In genomic region chr2:65993371-65993770, GRCm38 (mm10) we compare ENCODE assay signal across 9 mouse cellular contexts.
A peak's percentile ranks its signal among the peaks of the same experiment; 100 is the strongest.
DNase-seq lines count a peak whose midpoint lies in the region; ATAC-seq and TF ChIP-seq lines count a peak whose summit lies in the region.
"Had no signal": no experiment of that assay in that cellular context is flagged by ENCODE, and none has a peak within 500 bp of the region (broad histone marks: within the 10 kb centered on the region; RNA-seq: fewer than 3 reads in every experiment).

No protein-coding gene starts in this region.

- H3K9ac ChIP-seq in forebrain, embryonic 12.5 days, result no peak overlapping the region
- no peak overlapping the region for H3K9ac ChIP-seq in kidney, postnatal 0 days (ENCODE audit: low read depth, low read length)
- H3K9ac ChIP-seq in neural tube, embryonic 14.5 days (replicated peaks; ENCODE audit: low read depth, low read length), result 0 out of 2 replicates have a peak overlapping the region, but pooled peaks have one; percentile 13
- H3K9ac ChIP-seq in heart, adult 2 months (ENCODE audit: low read depth, low read length), result no peak overlapping the region

- H3K27me3 ChIP-seq in forebrain, embryonic 12.5 days, result no peaks in the 10 kb centered on the region
- H3K27me3 ChIP-seq in kidney, postnatal 0 days (ENCODE audit: insufficient read depth, low read length), result no peaks in the 10 kb centered on the region
- H3K27me3 ChIP-seq in neural tube, embryonic 14.5 days (ENCODE audit: control insufficient read depth, insufficient read depth, low read length), result no peaks in the 10 kb centered on the region
- no peaks in the 10 kb centered on the region for H3K27me3 ChIP-seq in heart, adult 2 months (ENCODE audit: control insufficient read depth, insufficient read depth, low read length)

- no peaks in the 10 kb centered on the region for H3K9me3 ChIP-seq in forebrain, embryonic 12.5 days
- H3K9me3 ChIP-seq in kidney, postnatal 0 days (replicated peaks; ENCODE audit: low read length), result no peaks in the 10 kb centered on the region
- no peaks in the 10 kb centered on the region for H3K9me3 ChIP-seq in neural tube, embryonic 14.5 days (ENCODE audit: control insufficient read depth, low read length)

- H3K36me3 ChIP-seq in forebrain, embryonic 12.5 days (replicated peaks), result no peaks in the 10 kb centered on the region
- H3K36me3 ChIP-seq in kidney, postnatal 0 days (ENCODE audit: insufficient read depth, low read length), result no peaks in the 10 kb centered on the region
- H3K36me3 ChIP-seq in neural tube, embryonic 14.5 days (ENCODE audit: control insufficient read depth, insufficient read depth, low read length), result no peaks in the 10 kb centered on the region
- H3K36me3 ChIP-seq in heart, adult 2 months (ENCODE audit: control insufficient read depth, insufficient read depth, low read length), result no peaks in the 10 kb centered on the region

- DNase-seq in lung, postnatal 10 days, result peak; percentile 4
- no peak for DNase-seq in lung, postnatal 14 days
- peak; percentile 81 for DNase-seq in kidney, postnatal 0 days (ENCODE audit: low spot score)
- DNase-seq in thymus, postnatal 14 days, result no peak
- DNase-seq in adrenal gland, postnatal 36 days, result no peak
- no peak for DNase-seq in heart, adult 2 months

- no peak for TF ChIP-seq POLR2A in heart, adult 2 months (IDR thresholded peaks at IDR 0.05; ENCODE audit: insufficient read depth, low read depth, low read length)

- intact Hi-C loops in heart, adult 2 months (cut with DNase I), result no loop called here

- peak overlapping the region; percentile 76 for H3K27ac ChIP-seq in forebrain, embryonic 12.5 days
- H3K27ac ChIP-seq in kidney, postnatal 0 days, result no peak overlapping the region
- peak overlapping the region; percentile 83 for H3K27ac ChIP-seq in neural tube, embryonic 14.5 days (ENCODE audit: low read depth, low read length)
- H3K27ac ChIP-seq in heart, adult 2 months, result no peak overlapping the region

- 39% methylated on average over 14 of the region's 14 CpGs for WGBS in forebrain, embryonic 12.5 days
- WGBS in kidney, postnatal 0 days, result 29% methylated on average over 14 of the region's 14 CpGs
- WGBS in neural tube, embryonic 14.5 days, result 13% methylated on average over 14 of the region's 14 CpGs
- WGBS in heart, adult 2 months, result 67% methylated on average over 14 of the region's 14 CpGs

- TF ChIP-seq CTCF in kidney, postnatal 0 days (IDR thresholded peaks at IDR 0.05; ENCODE audit: low read depth), result no peak
- TF ChIP-seq CTCF in heart, adult 2 months (IDR thresholded peaks at IDR 0.05), result no peak

- H3K4me1 ChIP-seq in forebrain, embryonic 12.5 days, result peaks cover 42% of the 10 kb centered on the region
- no peaks in the 10 kb centered on the region for H3K4me1 ChIP-seq in kidney, postnatal 0 days (replicated peaks; ENCODE audit: insufficient read depth, low read length)
- H3K4me1 ChIP-seq in neural tube, embryonic 14.5 days (ENCODE audit: control insufficient read depth, insufficient read depth, low read length), result peaks cover 24% of the 10 kb centered on the region
- H3K4me1 ChIP-seq in heart, adult 2 months (ENCODE audit: control insufficient read depth, insufficient read depth, low read length), result no peaks in the 10 kb centered on the region

- TF ChIP-seq EP300 in heart, adult 2 months (IDR thresholded peaks at IDR 0.05; ENCODE audit: insufficient read depth, low read depth, low read length), result no peak

- ATAC-seq in forebrain, embryonic 12.5 days (ENCODE audit: low FRiP score), result peak; percentile 21; the same call in 1 of the 2 replicates
- ATAC-seq in kidney, postnatal 0 days (replicated peaks; ENCODE audit: low FRiP score, low read depth), result peak; percentile 59; the same call in 1 of the 2 replicates
- peak; percentile 78 for ATAC-seq in neural tube, embryonic 14.5 days (ENCODE audit: low read depth)

- H3K79me2 ChIP-seq in heart, adult 2 months (replicated peaks; ENCODE audit: control insufficient read depth, insufficient read depth, low read length), result no peaks in the 10 kb centered on the region

- no peak overlapping the region for H3K4me3 ChIP-seq in forebrain, embryonic 12.5 days (replicated peaks)
- no peak overlapping the region for H3K4me3 ChIP-seq in kidney, postnatal 0 days (replicated peaks; ENCODE audit: low read depth, low read length)
- H3K4me3 ChIP-seq in neural tube, embryonic 14.5 days (ENCODE audit: low read depth, low read length), result no peak overlapping the region
- no peak overlapping the region for H3K4me3 ChIP-seq in heart, adult 2 months
- H3K4me3 ChIP-seq: erythroblast, embryonic 14.5 days had no signal

- H3K4me2 ChIP-seq in forebrain, embryonic 12.5 days, result peak overlapping the region; percentile 11; the same call in 1 of the 2 replicates
- H3K4me2 ChIP-seq in kidney, postnatal 0 days (ENCODE audit: low read length), result peak overlapping the region; percentile 33
- peak overlapping the region; percentile 26 for H3K4me2 ChIP-seq in neural tube, embryonic 14.5 days (ENCODE audit: low read depth, low read length)

Comparison
In these comparisons a context has a peak if more than half of its experiments do, and no peak if none do; other contexts are left out.
1. DNase-seq: peak in lung, postnatal 10 days (single experiment) and kidney, postnatal 0 days (single experiment); none in lung, postnatal 14 days (single experiment), thymus, postnatal 14 days (single experiment), adrenal gland, postnatal 36 days (0 of 2) and heart, adult 2 months (0 of 2).
2. ATAC-seq: peak in every context shown above with its lines; median percentile 78 in neural tube, embryonic 14.5 days; 59 in kidney, postnatal 0 days; 21 in forebrain, embryonic 12.5 days.
3. H3K27ac ChIP-seq: peak in forebrain, embryonic 12.5 days (single experiment) and neural tube, embryonic 14.5 days (single experiment); none in kidney, postnatal 0 days (single experiment) and heart, adult 2 months (single experiment).
4. Peak in every context shown above with its lines, with median percentiles within 50 percentile points of each other: H3K4me2 ChIP-seq.